Mouse (Mus musculus) lung, postnatal 0 days (tissue): ENCODE results near the gene Elp5. TPM values are rescaled to one million over a fixed set of nuclear protein-coding genes. Genes with fewer than 3 reads are reported as not detected.
"Not testable (repeated sequence)": the region's sequence is repeated elsewhere in the genome, so short reads cannot be mapped to it uniquely, and the experiment has no call there.

Experiments used
- ATAC-seq: fragments of 200-750 bp; cut with Nextera tagmentation; 2 replicates; pipeline ENCODE4 v1.8.0; 2017; ENCODE audit warnings: moderate library complexity
- DNase-seq: peaks from one replicate; pipeline ENCODE4 v3.0.0-alpha.2; 2016; ENCODE audit warnings: low spot score
- H3K27ac ChIP-seq: fragments of 300-500 bp; sonication (generic); 2 replicates; pipeline ENCODE4 v1.5.1; 2014; ENCODE audit warnings: antibody characterized with exemption, mild to moderate bottlenecking, low read length, mixed read lengths
- H3K27me3 ChIP-seq: fragments of 300-500 bp; sonication (generic); replicated peaks from 2 replicates; pipeline ENCODE4 v1.6.1; 2014; ENCODE audit warnings: low read length, mixed read lengths; ENCODE audit not compliant: insufficient read depth
- H3K36me3 ChIP-seq: fragments of 300-500 bp; sonication (generic); 2 replicates; pipeline ENCODE4 v1.6.1; 2014; ENCODE audit warnings: low read length, mixed read lengths; ENCODE audit not compliant: insufficient read depth
- H3K4me1 ChIP-seq: fragments of 300-500 bp; sonication (generic); 2 replicates; pipeline ENCODE4 v1.6.1; 2014; ENCODE audit warnings: antibody characterized with exemption, low read depth, low read length, mixed read lengths; ENCODE audit not compliant: insufficient read depth
- H3K4me2 ChIP-seq: fragments of 300-500 bp; sonication (generic); replicated peaks from 2 replicates; pipeline ENCODE4 v1.6.1; 2014; ENCODE audit warnings: low read depth, mild to moderate bottlenecking, low read length, moderate library complexity, mixed read lengths
- H3K4me3 ChIP-seq: fragments of 300-500 bp; sonication (generic); 2 replicates; pipeline ENCODE4 v1.5.1; 2014; ENCODE audit warnings: low read depth, low read length
- H3K9ac ChIP-seq: fragments of 300-500 bp; sonication (generic); replicated peaks from 2 replicates; pipeline ENCODE4 v1.6.1; 2014; ENCODE audit warnings: low read depth, mild to moderate bottlenecking
- H3K9me3 ChIP-seq: fragments of 300-500 bp; sonication (generic); 2 replicates; pipeline ENCODE4 v1.6.1; 2016; ENCODE audit warnings: low read length, mixed read lengths
- CTCF ChIP-seq: IDR thresholded peaks from 2 replicates; pipeline ENCODE4 v1.5.1; 2016; ENCODE audit warnings: antibody characterized with exemption, mild to moderate bottlenecking
- EP300 ChIP-seq: IDR thresholded peaks from 2 replicates; pipeline ENCODE4 v1.6.1; 2016; ENCODE audit warnings: antibody characterized with exemption, mild to moderate bottlenecking, control low read depth
- WGBS: fragments of 180-500 bp; shearing (Covaris S2); extraction: QIAGEN DNeasy Blood & Tissue Kit; methylation state at CpG from one replicate; pipeline ENCODE4 v1.1.7; 2014; 5-methylcytosine and 5-hydroxymethylcytosine counted together
- polyA plus RNA-seq: library from polyadenylated mRNA; unstranded; fragments of >200 nt; fragmentation: Nextera tagmentation; extraction: Ambion mirVana; gene quantifications from 2 replicates; pipeline ENCODE4 v1.2.1, GENCODE M21; 2015

The Elp5 gene
- polyA plus RNA-seq, 1 experiment from 2014 or later: 72.1 TPM

DNA sequence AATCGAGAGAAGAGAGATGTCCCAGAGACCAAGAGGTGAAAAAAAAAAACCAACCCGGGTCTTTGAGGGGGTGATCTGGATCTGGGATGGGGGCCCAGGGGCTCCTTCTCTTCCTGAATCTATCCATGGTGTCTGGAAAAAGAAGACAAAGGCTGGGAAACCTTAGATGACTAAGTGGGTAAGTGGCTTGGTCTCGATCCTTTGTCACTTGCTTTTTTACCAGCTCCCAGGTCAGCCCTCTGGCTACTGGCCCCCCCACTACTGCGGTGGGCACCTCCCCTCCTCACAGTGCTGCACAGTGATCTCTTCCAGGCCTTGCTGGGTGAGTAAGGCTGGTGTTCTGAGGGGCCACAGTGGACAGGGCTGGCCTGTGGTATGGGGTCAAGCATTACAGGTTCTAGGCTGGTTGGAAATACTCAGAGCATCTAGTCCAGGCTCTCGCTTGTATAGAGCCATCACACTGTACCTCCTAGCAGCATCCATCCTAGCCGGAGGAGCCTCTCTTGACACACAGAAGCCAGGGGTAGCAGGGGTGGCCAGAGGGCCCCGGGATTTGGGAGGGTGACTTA, 35.0 kb upstream of the Elp5 start:
- Histone ChIP-seq H3K9ac (no peak overlapping the region), H3K4me1 (peaks cover 13% of the 10 kb centered on the region), H3K36me3 (0 out of 2 replicates have a peak, but pooled peaks cover 2% of the 10 kb centered on the region), H3K9me3 (no peaks in the 10 kb centered on the region), H3K27ac (no peak overlapping the region), H3K27me3 (no peaks in the 10 kb centered on the region), H3K4me2 (no peak overlapping the region), H3K4me3 (no peak overlapping the region)
- ATAC-seq (no peak), DNase-seq (no peak)
- 44% methylated on average over 7 of the region's 7 CpGs for WGBS
- no peak for TF ChIP-seq CTCF
- TF ChIP-seq EP300: no peak

DNA sequence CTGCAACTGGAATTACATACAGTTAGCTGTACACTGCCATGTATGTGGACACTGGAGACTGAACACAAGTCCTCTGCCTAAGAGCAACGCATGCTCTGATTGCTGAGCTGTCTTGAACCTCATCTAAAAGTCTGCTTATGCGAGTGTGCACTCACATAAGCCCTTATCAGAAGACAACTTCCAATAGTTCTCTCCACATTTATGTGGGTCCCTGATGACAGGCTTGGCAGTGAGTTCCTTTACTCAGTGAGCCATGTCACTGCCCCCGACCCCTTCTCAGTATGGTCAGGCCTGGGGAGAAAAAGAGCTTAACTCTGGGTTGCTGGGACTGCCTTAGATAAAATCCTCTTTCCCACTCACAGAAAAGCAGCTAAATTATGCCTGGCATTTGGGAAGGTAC, 34.4 kb upstream of the Elp5 start, which contains the start of gene Dlg4:
Dlg4 (plus strand) TSS at position 274 of the 400 bp plus-strand sequence.
- peaks cover 13% of the 10 kb centered on the region for H3K4me1 ChIP-seq
- H3K27me3 ChIP-seq: no peaks in the 10 kb centered on the region
- peak within 1 kb of the TSS; percentile 70 for H3K4me2 ChIP-seq
- DNase-seq (no peak), ATAC-seq (no peak)
- H3K36me3 ChIP-seq: peaks cover 8% of the 10 kb centered on the region; the same call in 1 of the 2 replicates
- H3K9me3 ChIP-seq: no peaks in the 10 kb centered on the region
- H3K4me3 ChIP-seq: no peak within 1 kb of the TSS
- H3K9ac ChIP-seq: no peak within 1 kb of the TSS
- 64% methylated on average over 3 of the region's 3 CpGs for WGBS
- no peak within 1 kb of the TSS for H3K27ac ChIP-seq
- TF ChIP-seq CTCF (no peak), EP300 (no peak)

DNA sequence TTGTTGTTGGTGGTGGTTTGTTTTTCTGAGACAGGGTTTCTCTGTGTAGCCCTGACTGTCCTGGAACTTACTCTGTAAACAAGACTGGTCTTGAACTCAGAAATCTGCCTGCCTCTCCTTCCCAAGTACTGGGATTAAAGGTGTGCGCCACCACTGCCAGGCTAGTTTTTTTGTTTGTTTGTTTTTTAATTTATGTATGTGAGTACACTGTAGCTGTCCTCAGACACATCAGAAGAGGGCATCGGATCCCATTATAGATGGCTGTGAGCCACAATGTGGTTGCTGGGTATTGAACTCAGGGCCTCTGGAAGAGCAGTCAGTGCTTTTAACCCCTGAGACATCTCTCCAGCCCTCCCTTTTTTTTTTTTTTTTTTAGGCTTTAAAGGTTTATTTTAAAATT, 33.9 kb upstream of the Elp5 start:
- not testable (repeated sequence) for H3K27ac ChIP-seq, DNase-seq, H3K4me2 ChIP-seq, H3K9me3 ChIP-seq, ATAC-seq, H3K4me3 ChIP-seq, H3K9ac ChIP-seq, H3K27me3 ChIP-seq
- 65% methylated on average over 2 of the region's 2 CpGs for WGBS
- peaks cover 12% of the 10 kb centered on the region for H3K4me1 ChIP-seq
- peaks cover 13% of the 10 kb centered on the region for H3K36me3 ChIP-seq

DNA sequence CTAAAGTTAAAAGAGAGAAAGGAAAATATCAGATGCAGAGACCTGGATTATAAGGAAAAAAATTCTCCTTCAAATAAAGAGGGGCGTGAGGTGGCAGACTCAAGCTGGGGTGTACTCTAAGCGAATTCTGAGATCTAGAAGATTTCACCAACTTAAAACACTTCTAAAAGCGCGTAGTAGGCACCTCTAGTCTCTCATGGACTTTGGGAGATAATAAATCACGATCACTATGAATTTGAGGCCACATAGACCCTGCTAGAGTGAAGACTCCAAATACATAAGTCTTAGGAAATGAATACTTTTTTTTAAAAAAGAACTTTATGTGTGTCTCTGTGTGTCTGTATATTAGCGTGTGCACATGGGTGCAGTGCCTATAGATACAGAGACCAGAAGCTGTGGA, 33.4 kb upstream of the Elp5 start:
- TF ChIP-seq CTCF (no peak), EP300 (no peak; the same call in 1 of the 2 replicates)
- H3K27ac ChIP-seq: no peak overlapping the region
- H3K9me3 ChIP-seq: no peaks in the 10 kb centered on the region
- no peak for DNase-seq
- no peaks in the 10 kb centered on the region for H3K27me3 ChIP-seq
- ATAC-seq: no peak
- peaks cover 7% of the 10 kb centered on the region for H3K4me1 ChIP-seq
- no peak overlapping the region for H3K9ac ChIP-seq
- H3K4me2 ChIP-seq: peak overlapping the region; percentile 84
- no peak overlapping the region; the same call in 1 of the 2 replicates for H3K4me3 ChIP-seq
- peaks cover 18% of the 10 kb centered on the region for H3K36me3 ChIP-seq
- WGBS: 64% methylated on average over 6 of the region's 6 CpGs

DNA sequence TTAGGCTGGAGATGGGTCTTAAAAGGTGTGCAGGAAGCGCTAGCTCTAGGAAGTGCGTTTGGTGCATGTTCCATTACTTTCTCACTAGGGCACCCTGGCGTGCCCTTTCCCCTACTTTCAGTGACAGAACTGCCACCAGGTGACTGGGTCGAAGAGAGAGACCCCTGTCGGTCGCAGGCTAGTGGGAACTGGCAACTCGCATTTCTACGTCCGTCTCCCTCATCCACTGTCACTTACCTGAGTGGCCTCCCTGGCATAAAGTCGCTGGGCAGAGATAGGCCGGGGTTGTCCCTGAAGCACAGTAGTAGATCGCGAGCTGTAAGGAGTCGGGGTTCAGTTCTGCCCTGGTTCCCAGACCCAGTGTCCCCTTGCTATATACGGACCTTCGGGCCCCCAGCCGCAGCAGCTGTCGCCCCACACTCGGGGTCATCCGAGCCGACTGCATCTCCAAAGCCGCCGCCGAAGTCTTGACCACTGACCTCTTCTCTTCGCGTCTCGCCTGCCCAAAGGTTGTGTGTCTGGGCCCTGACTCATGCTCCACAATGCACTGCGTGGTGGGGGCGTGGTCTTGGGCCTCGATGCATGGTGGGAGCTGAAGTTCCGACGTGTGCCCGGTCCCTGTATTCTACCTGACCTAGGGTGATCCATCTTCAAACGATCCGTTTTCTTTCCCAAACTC, 32.7 kb upstream of the Elp5 start, which contains the start of gene Acadvl:
Acadvl (minus strand) TSS at position 532 of the 679 bp plus-strand sequence.
- WGBS: under 1% methylated on average over 35 of the region's 35 CpGs
- Histone ChIP-seq H3K4me1 (peaks cover 7% of the 10 kb centered on the region), H3K27me3 (no peaks in the 10 kb centered on the region), H3K9me3 (no peaks in the 10 kb centered on the region), H3K4me3 (peak within 1 kb of the TSS; percentile 64), H3K4me2 (peak within 1 kb of the TSS; percentile 84), H3K36me3 (peaks cover 25% of the 10 kb centered on the region), H3K27ac (peak within 1 kb of the TSS; percentile 77), H3K9ac (peak within 1 kb of the TSS; percentile 46)
- DNase-seq (peak; percentile 95), ATAC-seq (peak; percentile 89)
- TF ChIP-seq CTCF: peak; percentile 63
- no peak; the same call in 1 of the 2 replicates for TF ChIP-seq EP300

DNA sequence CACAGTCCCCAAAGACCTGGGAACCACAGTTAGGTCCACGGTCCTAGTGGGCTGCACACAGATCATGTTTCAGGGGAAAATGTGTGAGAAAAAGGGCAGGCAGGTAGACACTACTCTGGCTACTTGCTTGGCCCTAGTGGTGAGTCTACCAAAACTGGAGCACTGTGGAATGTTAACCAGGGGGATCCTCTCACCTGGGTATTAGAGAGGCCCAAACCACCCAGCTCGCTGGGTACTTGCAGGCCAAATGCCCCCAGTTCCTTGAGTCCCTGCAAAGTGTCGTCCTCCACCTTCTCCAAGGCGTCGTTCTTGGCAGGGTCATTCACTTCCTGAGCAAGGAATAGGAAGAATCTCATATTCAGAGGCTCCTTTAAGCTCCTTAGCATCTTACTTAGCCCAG, 31.7 kb upstream of the Elp5 start:
- Histone ChIP-seq H3K27ac (no peak overlapping the region), H3K9me3 (no peaks in the 10 kb centered on the region), H3K4me1 (peaks cover 7% of the 10 kb centered on the region), H3K4me3 (no peak overlapping the region), H3K27me3 (no peaks in the 10 kb centered on the region), H3K36me3 (peaks cover 35% of the 10 kb centered on the region), H3K4me2 (no peak overlapping the region), H3K9ac (no peak overlapping the region; the same call in 1 of the 2 replicates)
- DNase-seq (no peak), ATAC-seq (no peak)
- WGBS: 46% methylated on average over 5 of the region's 5 CpGs
- TF ChIP-seq EP300 (no peak), CTCF (no peak)
